Mouse (Mus musculus) E14TG2a.4 (cell line): ENCODE results near the gene Tbx5.

Experiments
- H3K27me3 ChIP-seq: 2 replicates; pipeline ENCODE4 v1.6.1; 2014; ENCODE audit warnings: low read length, control low read depth; ENCODE audit not compliant: insufficient read depth
- H3K36me3 ChIP-seq: 2 replicates; pipeline ENCODE4 v1.6.1; 2014; ENCODE audit warnings: low read length, control low read depth; ENCODE audit not compliant: insufficient read depth
- H3K4me1 ChIP-seq: replicated peaks from 2 replicates; pipeline ENCODE4 v1.6.1; 2014; ENCODE audit warnings: low read depth, low read length, control low read depth
- H3K4me3 ChIP-seq: replicated peaks from 2 replicates; pipeline ENCODE4 v1.5.1; 2014; ENCODE audit warnings: mild to moderate bottlenecking, low read length
- H3K9me3 ChIP-seq: 2 replicates; pipeline ENCODE4 v1.6.1; 2014; ENCODE audit warnings: low read length, control low read depth
- CTCF ChIP-seq: conservative IDR thresholded peaks from 2 replicates; pipeline ENCODE4 v1.5.1; 2014; ENCODE audit warnings: low read length
- NANOG ChIP-seq: IDR thresholded peaks from 2 replicates; pipeline ENCODE4 v1.6.1; 2014; ENCODE audit warnings: borderline replicate concordance, low read length, mixed read lengths
- POU5F1 ChIP-seq: IDR thresholded peaks from 2 replicates; pipeline ENCODE4 v1.6.1; 2014; ENCODE audit warnings: low read length, borderline replicate concordance

The Tbx5 gene

DNA sequence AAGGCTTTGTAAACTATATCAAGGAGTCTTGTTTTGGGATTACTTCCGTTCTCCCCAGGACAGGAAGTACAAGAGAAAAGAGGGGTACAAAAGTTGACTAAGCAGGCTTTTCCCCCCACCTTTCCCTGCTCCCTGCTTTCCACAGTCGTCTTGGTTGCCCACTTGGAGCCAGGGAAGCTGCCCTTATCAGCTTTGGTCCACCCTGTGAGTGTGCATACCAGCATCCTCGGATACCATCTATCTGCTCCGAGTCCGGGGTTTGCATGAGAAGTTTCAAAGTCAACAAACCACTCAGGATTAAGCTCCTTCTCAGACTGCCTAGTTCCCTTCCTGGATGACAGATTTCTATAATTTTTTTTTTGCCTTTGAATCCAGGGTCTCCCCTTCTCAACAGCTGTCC is 26.8 kb upstream of the Tbx5 start:
- H3K36me3 ChIP-seq = no peaks in the 10 kb centered on the region
- H3K9me3 ChIP-seq = peaks cover 6% of the 10 kb centered on the region; the same call in 1 of the 2 replicates
- TF ChIP-seq CTCF (no peak), NANOG (no peak), POU5F1 (no peak)
- H3K27me3 ChIP-seq = peaks cover 97% of the 10 kb centered on the region
- peaks cover 28% of the 10 kb centered on the region for H3K4me1 ChIP-seq
- H3K4me3 ChIP-seq = no peak overlapping the region

GRCm38 (mm10) chr5:119806467-119806866 is 26.0 kb upstream of the Tbx5 start:
- Histone ChIP-seq H3K9me3 (peaks cover 6% of the 10 kb centered on the region; the same call in 1 of the 2 replicates), H3K4me3 (no peak overlapping the region), H3K27me3 (peaks cover 95% of the 10 kb centered on the region), H3K4me1 (peaks cover 27% of the 10 kb centered on the region), H3K36me3 (no peaks in the 10 kb centered on the region)
- TF ChIP-seq NANOG (no peak), POU5F1 (no peak), CTCF (no peak)

DNA sequence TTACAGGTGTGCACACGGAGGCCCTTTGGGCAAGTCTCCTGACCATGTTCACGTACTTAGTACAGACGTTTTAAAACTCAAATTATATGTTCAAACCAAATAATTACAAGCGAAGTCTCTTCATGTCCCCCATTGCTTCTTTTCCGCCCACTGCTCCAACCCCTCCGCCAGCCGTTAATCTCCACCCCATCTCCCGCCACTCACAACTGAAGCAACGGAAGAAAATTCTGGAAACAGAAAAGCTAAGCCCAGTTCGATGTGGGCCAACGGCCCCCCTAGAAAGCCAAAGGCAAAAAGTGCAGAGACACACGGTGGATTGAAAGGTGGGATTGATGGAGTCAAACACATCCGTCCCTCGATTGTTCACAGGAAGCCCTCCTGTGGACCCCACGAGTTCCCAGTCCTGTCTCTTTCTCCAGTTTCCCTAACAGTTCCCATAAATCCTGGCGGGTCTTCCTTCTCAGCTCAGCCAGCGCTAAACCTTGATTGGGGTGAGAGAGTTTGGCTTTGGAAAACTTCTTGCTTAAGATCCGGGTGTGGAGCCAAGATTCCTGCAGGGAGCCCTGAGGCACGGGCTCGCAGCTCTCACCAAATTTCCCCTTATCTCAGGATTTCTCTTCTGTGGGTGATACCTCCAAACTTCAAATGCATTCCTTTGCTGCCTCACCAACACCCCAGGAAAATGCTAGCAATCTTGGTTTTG is 24.8 kb upstream of the Tbx5 start:
- Histone ChIP-seq H3K27me3 (peaks cover 87% of the 10 kb centered on the region), H3K9me3 (peaks cover 6% of the 10 kb centered on the region; the same call in 1 of the 2 replicates), H3K4me1 (peaks cover 27% of the 10 kb centered on the region), H3K4me3 (no peak overlapping the region), H3K36me3 (no peaks in the 10 kb centered on the region)
- TF ChIP-seq POU5F1 (no peak), CTCF (no peak), NANOG (no peak)

DNA sequence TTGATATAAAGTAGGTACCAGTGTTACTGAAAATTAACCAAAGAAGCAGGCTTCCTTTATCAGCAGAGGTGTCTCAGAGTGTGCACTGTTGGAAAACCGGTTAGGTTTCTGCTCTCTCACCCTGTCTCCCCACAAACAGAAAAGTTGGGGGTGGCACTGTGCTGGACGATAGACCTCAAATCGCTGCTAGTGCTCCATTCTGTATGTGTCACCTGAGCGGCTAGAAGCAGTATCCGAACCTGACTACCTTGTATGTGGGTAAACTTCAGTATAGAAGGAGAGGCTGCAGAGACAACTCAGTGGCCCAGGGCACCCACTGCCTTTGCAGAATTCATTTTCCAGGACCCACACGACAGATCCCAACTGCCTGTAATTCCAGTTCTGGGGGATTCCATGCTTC is 23.8 kb upstream of the Tbx5 start:
- TF ChIP-seq POU5F1 = no peak
- TF ChIP-seq CTCF = no peak
- no peak for TF ChIP-seq NANOG
- Histone ChIP-seq H3K4me1 (peaks cover 18% of the 10 kb centered on the region), H3K36me3 (no peaks in the 10 kb centered on the region), H3K4me3 (no peak overlapping the region), H3K27me3 (peaks cover 78% of the 10 kb centered on the region), H3K9me3 (peaks cover 6% of the 10 kb centered on the region; the same call in 1 of the 2 replicates)

- H3K27me3 ChIP-seq = peaks cover 60% of the 10 kb centered on the region
- TF ChIP-seq POU5F1 = no peak
- TF ChIP-seq NANOG = no peak
- TF ChIP-seq CTCF = no peak
- no peaks in the 10 kb centered on the region for H3K36me3 ChIP-seq
- peaks cover 6% of the 10 kb centered on the region; the same call in 1 of the 2 replicates for H3K9me3 ChIP-seq
- H3K4me1 ChIP-seq = peaks cover 6% of the 10 kb centered on the region
- no peak overlapping the region for H3K4me3 ChIP-seq
Observed at GRCm38 (mm10) chr5:119810994-119811690, 21.3 kb upstream of the Tbx5 start.

GRCm38 (mm10) chr5:119815247-119815646 is 17.2 kb upstream of the Tbx5 start:
- H3K36me3 ChIP-seq = no peaks in the 10 kb centered on the region
- H3K4me1 ChIP-seq = no peaks in the 10 kb centered on the region
- no peak overlapping the region for H3K4me3 ChIP-seq
- no peaks in the 10 kb centered on the region for H3K9me3 ChIP-seq
- peaks cover 40% of the 10 kb centered on the region for H3K27me3 ChIP-seq
- TF ChIP-seq POU5F1 = no peak
- TF ChIP-seq CTCF = peak; percentile 78
- no peak for TF ChIP-seq NANOG

DNA sequence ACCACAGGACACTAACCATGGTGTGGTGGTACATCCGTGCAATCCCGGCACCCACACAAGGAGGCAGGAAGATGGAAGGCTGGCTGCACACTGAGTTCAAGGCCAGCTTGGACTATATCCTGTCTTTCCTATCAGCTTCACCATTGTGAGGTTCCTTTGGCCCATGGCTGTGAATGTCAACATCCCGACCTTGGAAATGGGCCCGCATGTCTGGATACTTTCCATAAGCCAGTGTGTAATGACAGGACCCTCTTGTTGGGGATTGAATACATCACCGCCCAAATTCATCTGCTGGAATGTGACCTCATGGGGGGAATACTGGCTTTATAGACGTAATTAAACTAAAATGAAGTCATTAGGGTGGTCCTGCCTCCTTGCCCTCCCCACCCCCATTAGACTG is 12.0 kb upstream of the Tbx5 start:
- H3K36me3 ChIP-seq = no peaks in the 10 kb centered on the region
- H3K4me3 ChIP-seq = no peak overlapping the region
- no peak; the same call in 1 of the 2 replicates for TF ChIP-seq NANOG
- TF ChIP-seq CTCF = no peak
- TF ChIP-seq POU5F1 = no peak

DNA sequence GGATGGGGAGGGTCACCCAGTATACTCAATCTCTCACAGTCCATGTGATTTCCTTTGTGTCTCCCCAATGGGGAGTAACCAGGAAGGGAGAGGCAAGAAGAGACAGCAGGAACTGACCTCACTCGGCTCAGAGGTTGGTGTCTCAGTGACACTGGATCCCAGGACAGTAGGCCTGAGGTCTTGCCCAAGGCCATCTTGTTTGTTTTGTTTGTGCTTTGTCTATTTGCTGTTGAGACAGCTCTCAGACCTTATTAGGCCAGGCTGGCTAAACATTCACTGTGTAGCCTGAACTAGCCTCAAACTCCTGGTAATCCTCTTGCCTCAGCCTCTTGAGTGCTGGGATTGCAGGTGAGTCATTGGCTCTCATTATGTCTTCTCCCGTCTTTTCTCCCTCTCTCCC is 11.0 kb upstream of the Tbx5 start:
- Histone ChIP-seq H3K36me3 (no peaks in the 10 kb centered on the region), H3K4me1 (no peaks in the 10 kb centered on the region), H3K9me3 (no peaks in the 10 kb centered on the region), H3K27me3 (peaks cover 62% of the 10 kb centered on the region), H3K4me3 (no peak overlapping the region)
- TF ChIP-seq POU5F1 = no peak
- TF ChIP-seq CTCF = no peak
- TF ChIP-seq NANOG = no peak

More for the DNA sequence above, 12.0 kb upstream of the Tbx5 start:
- Histone ChIP-seq H3K9me3 (no peaks in the 10 kb centered on the region), H3K27me3 (peaks cover 60% of the 10 kb centered on the region), H3K4me1 (no peaks in the 10 kb centered on the region)

GRCm38 (mm10) chr5:119827341-119827740 is 5.1 kb upstream of the Tbx5 start:
- Histone ChIP-seq H3K4me1 (peaks cover 10% of the 10 kb centered on the region), H3K4me3 (no peak overlapping the region), H3K36me3 (no peaks in the 10 kb centered on the region), H3K27me3 (peaks cover 77% of the 10 kb centered on the region), H3K9me3 (no peaks in the 10 kb centered on the region)
- TF ChIP-seq CTCF (no peak), POU5F1 (no peak), NANOG (no peak)
